Mouse (Mus musculus): ENCODE data around the gene Rnaseh2a.
A peak's percentile ranks its signal among the peaks of the same experiment; 100 is the strongest.

Rnaseh2a gene

GRCm38 (mm10) chr8:84967532-84968304 is 1.8 kb downstream of the Rnaseh2a start:
- peak; percentile 38 to 76 for DNase-seq (ENCODE audit: inconsistent age in 2 of 2, low spot score in 1 of 2)

GRCm38 (mm10) chr8:84966603-84967002 is 3.0 kb downstream of the Rnaseh2a start:
- DNase-seq (ENCODE audit: inconsistent age in 2 of 2, low spot score in 1 of 2): peak; percentile 80 to 88

GRCm38 (mm10) chr8:84965731-84966291 is 3.8 kb downstream of the Rnaseh2a start:
- peak; percentile 96 to 98 for DNase-seq (ENCODE audit: inconsistent age in 2 of 2, low spot score in 1 of 2)

- DNase-seq (ENCODE audit: inconsistent age in 2 of 2, low spot score in 1 of 2): peak in 1 of 2 experiments; percentile 21
Measured at GRCm38 (mm10) chr8:84963952-84964351, 5.6 kb downstream of the Rnaseh2a start.

DNA sequence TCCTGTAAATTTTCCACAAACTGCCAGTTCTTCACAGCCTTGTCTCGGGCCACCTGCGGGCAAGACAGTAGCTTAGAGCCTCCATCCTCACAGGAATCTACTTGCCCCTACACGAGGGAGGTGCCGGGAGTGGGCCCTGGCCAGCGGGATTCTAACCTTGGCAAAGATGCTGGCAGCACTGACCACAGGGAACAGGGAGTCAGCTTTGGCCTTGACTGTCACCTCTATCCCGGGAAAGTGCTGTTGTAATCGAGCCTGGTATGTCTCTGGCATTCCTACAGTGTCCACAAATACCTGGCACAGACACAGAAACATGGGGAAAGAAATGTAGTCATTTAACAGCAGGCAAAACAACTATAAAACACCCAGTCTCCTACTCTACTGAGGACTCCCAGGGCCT is 9.8 kb downstream of the Rnaseh2a start:
- DNase-seq (ENCODE audit: inconsistent age in 2 of 2, low spot score in 1 of 2): peak; percentile 86 to 89

- peak; percentile 54 to 88 for DNase-seq (ENCODE audit: inconsistent age in 2 of 2, low spot score in 1 of 2)
Measured at GRCm38 (mm10) chr8:84956768-84957167, 12.8 kb downstream of the Rnaseh2a start.

GRCm38 (mm10) chr8:84952612-84953255 is 16.8 kb downstream of the Rnaseh2a start:
- DNase-seq (ENCODE audit: inconsistent age in 2 of 2, low spot score in 1 of 2): peak; percentile 72 to 86

DNA sequence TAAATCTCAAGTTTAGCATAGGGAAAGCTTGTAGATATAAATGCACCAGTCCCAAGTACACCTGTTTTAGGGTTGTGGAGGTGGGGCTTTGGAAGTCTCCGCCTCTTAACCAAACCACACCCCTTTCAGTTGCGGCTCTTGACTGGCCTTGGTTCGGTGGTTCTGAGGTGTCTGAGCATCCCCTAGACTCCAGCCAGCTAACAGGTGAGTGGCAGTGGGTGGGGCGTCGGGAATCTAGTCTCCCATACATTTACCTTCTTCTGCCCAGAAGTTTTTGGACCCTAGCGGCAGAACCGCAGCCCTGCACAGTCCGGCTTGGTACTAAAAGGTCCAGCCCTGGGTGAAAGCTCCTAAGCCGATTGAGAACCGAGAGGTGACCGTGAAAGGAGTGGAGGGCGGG is 19.8 kb downstream of the Rnaseh2a start:
- DNase-seq (ENCODE audit: inconsistent age in 2 of 2, low spot score in 1 of 2): no peak

- DNase-seq (ENCODE audit: inconsistent age in 2 of 2, low spot score in 1 of 2): peak in 1 of 2 experiments; percentile 85
Measured at GRCm38 (mm10) chr8:84947241-84947545, 22.4 kb downstream of the Rnaseh2a start.

DNA sequence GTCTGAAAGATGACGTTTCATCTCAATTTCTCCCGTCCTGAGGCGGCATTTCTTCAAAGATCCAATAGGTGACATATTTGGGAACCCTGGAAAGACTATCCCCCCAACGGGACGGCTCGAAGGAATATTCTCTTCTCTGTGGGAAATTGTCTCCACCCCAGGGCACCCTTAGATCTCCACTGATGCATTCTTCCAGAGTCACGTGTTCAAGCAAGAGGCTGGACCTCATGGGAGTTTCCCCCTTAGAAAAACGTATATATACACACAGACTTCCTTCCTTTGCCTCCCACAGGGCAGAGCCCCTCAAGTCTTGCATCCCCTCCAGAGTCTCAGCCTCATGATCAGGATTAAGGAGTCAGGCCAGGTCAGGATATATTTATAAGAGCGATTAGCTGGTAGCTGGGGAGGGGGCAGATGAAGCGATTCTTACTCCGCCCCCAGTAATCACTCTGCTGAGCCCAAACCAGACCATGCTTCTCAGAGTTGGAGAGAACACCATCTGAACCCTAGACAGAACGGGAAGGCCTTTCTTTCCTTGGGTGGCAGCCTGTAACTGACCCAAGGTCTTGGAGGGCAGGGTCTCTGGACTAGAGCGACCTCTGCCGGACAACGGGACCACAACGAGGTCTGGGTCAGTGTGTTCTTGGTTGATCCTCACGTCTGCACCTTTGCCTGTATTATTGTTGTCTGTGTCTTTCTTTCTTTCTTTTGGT is 22.9 kb downstream of the Rnaseh2a start, which contains the start of gene Rtbdn:
Gene Rtbdn (plus strand): TSS at position 464 of the 713 bp plus-strand sequence.
- DNase-seq (ENCODE audit: inconsistent age in 2 of 2, low spot score in 1 of 2): no peak

DNA sequence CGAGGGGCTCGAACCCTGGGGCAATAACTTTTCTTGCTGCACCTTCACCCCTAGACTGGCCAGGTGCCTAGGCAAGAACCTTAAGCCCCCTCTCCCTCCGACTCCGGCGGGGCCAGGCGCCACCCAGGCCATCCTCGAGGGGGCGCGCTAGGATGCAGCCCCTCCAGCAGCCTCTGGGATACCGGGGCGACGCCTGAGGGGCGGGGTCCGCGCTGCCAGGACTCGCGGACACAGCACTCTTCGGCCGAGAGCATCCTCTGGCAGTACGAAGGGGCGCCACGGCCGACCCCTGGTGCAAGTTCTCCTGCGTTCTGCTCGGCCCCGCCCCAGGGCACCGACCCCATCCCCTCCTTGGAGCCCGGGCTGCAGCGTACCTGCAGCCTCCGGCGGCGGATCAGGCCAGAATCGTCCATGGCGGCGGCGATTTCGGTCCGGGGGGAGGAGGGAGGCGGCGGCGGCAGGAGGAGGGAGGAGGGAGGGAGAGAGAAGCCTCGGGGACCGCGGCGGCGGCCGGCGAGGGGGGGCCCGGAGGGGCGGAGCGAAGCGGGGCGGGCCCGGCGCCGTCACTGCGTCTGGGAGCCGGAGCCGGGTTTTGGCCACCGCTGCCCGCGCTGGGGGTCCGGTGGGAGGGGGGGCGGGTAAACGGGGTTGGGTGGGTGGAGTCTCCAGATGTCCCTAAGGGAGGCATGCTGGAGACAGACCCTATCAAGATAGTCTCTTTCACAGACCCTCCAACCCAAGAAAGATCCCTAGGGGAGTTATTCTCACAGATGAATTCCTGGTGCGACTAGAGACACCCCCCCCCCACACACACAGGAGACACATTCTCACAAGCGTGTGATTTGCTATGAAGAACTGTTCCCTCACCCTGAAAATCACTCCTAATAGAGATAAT is 23.7 kb downstream of the Rnaseh2a start:
- DNase-seq (ENCODE audit: inconsistent age in 2 of 2, low spot score in 1 of 2): peak in 1 of 2 experiments; percentile 37

DNA sequence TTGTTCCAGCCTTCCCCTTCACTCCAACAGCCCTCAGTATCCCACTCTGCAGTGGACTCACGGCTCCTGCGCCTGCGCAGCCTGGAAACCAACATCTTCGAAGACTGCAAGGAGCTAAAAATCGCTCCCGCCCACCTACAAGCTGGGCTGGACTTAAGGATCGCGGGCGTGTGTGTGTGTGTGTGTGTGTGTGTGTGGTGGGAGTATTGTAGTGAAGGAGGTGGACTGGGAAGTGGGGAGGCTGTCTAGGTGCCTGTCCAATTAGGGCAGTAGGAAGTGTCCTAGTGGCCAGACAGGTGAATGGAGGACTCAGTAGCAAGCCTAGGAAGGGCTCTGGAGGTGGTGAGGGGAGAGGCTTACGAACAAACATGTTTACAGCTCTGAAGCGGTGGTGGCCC is 24.3 kb downstream of the Rnaseh2a start:
- DNase-seq (ENCODE audit: inconsistent age in 2 of 2, low spot score in 1 of 2): no peak

- DNase-seq (ENCODE audit: inconsistent age in 2 of 2, low spot score in 1 of 2): peak; percentile 43 to 62
Measured at GRCm38 (mm10) chr8:84944478-84945160, 24.9 kb downstream of the Rnaseh2a start.

DNA sequence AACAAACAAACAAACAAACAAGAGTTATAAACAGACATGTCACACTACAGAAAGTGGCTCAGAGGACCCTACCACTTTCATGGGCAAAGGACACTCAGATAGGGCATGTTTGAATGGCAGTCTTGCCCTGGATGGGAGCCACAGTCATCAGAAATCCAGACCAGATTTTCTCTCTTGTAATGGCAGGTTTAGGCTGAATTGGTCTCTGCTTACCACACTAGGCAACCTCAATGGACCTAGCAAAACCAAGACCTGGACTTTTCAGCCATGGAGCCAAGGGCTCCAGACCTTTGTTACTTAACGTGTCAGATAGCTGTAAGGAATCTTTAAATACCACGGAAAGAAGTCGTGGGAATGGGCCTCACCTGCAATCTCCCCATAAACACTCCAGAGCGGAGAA is 25.9 kb downstream of the Rnaseh2a start:
- no peak for DNase-seq (ENCODE audit: inconsistent age in 2 of 2, low spot score in 1 of 2)

DNA sequence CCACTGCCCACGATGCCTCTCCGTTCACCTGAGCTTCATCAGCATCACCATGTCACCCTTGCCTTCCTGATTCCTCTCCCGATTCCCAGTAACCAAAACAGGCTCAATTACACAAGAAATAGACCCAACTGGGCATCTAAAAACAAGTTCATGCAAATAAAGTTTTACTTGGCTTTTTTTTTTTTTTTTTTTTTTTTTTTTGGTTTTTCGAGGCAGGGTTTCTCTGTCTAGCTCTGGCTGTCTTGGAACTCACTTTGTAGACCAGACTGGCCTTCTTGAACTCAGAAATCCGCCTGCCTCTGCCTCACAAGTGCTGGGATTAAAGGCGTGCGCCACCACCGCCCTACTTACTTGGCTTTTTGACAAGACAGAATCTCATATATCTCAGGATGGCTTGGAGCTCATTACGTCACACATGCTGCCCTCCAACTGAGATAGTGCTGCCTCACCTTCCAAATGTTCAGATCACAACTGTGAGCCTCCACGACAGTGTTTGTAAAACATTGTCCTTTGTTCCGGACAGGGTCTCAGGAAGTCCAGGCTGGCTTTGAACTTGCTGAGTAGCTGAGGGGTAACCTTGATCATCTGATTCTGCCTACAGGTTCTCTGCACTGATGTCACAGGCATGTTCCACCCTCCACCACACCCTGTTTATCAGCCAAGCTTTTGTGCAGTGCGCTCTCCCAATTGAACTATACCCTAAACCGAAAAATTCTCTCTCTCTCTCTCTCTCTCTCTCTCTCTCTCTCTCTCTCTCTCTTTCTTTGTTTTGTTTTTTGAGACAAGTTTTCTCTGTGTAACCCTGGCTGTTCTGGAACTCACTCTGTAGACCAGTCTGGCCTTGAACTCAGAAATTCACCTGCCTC is 31.7 kb downstream of the Rnaseh2a start:
- DNase-seq (ENCODE audit: inconsistent age in 2 of 2, low spot score in 1 of 2): no peak

DNA sequence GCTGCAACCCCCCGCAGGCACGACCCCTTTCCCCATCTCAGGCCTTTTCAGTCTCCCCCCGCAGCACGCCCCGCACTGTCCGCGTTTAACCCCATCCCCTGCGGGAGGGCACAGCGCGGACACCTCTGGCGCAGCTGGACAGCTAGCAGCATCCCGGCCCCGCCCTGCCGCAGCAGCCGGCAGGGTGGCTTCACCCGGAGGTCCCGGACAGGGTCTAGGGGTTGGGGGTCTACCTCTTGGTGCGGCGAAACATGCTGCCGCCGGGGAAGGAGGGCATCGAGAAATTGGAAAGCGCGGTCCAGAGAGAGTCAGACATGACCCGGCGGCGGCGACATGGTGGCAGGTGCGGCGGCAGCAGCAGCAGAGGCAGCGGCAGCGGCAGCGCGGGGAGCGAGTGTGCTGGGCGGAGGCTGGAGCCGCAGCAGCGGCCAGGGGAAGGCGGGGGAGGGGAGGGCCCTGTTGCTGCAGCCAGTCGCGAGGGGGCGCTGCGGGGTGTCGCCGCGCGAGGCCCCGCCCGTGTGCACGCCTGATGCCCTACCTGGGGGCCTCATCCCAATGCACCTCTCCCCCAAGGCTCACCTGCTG is 32.5 kb downstream of the Rnaseh2a start, which contains the start of gene Mast1:
Gene Mast1 (minus strand): TSS at position 398 of the 585 bp plus-strand sequence.
- peak; percentile 63 to 84 for DNase-seq (ENCODE audit: inconsistent age in 2 of 2, low spot score in 1 of 2)

DNA sequence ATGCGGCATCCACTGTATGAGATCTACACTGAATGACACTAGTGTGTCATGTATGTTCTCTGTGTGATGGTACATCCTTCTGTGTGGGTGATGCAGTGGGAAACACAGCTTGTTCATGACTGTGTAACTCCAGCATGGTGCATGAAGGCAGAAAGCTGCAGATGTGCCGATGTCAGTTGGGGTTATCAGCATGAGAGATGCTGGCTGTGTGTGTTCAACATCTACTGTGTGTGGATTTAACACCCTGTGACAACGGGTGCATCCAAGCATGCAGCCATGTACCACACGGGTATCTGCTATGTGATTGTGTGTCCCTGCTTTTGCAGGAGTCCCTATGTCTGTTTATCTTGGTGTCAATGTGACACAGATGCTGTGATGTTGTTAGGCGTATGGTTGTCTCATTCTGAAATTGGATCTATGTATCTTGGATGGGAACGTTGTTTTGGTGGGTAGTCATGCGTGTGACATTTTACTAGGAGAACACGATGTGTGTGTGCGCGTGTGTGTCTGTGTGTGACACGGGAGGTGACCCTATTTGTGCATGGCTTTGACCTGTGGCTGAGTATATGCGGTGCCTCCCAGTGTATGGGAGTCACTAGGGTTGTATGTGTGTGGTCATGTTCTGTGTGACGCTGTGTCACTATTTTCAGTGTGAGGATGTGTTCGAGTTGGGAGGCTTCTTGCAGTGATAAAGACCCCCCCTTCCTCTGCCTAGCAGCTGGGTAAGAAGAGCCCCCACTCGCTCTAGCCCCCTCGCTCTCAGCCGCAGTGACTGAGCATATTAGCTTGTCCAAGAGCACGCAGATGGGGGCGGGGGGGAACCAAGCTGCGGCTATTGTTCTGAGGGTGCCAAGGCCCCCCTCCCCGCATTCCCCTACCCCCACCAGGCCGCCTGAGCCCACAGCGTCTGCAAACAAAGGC is 33.3 kb downstream of the Rnaseh2a start:
- no peak for DNase-seq (ENCODE audit: inconsistent age in 2 of 2, low spot score in 1 of 2)

All from adrenal gland, adult (tissue).